Mouse (Mus musculus): ENCODE measurements at regions not wholly inside any gene's neighbourhood (a gene's known extent, or its start where the extent isn't known, plus 50 kb on each side); places are given as distances from the start of the nearest gene placed in this dataset.

- Histone ChIP-seq H3K27me3 (replicated peaks) (no peaks in the 10 kb centered on the region), H3K4me1 (peaks cover 11% of the 10 kb centered on the region), H3K9me3 (no peaks in the 10 kb centered on the region), H3K36me3 (replicated peaks; ENCODE audit: low read length) (no peaks in the 10 kb centered on the region), H3K4me3 (replicated peaks) (no peak overlapping the region)
- TF ChIP-seq FLI1 (IDR thresholded peaks at IDR 0.05; ENCODE audit: low read length) (no peak), GATA1 (IDR thresholded peaks at IDR 0.05; ENCODE audit: borderline replicate concordance, low read length) (no peak)
Measured at GRCm38 (mm10) chr5:39150891-39151290, 274.3 kb upstream of the Clnk start.

- H3K9me3 ChIP-seq = no peaks in the 10 kb centered on the region
- H3K4me3 ChIP-seq (replicated peaks) = no peak overlapping the region
- H3K4me1 ChIP-seq = no peaks in the 10 kb centered on the region
- no peaks in the 10 kb centered on the region for H3K36me3 ChIP-seq (replicated peaks; ENCODE audit: low read length)
- no peaks in the 10 kb centered on the region for H3K27me3 ChIP-seq (replicated peaks)
- no peak for TF ChIP-seq GATA1 (IDR thresholded peaks at IDR 0.05; ENCODE audit: borderline replicate concordance, low read length)
- TF ChIP-seq FLI1 (IDR thresholded peaks at IDR 0.05; ENCODE audit: low read length) = no peak
Measured at GRCm38 (mm10) chr5:39145658-39146057, 269.0 kb upstream of the Clnk start.

- H3K36me3 ChIP-seq (replicated peaks; ENCODE audit: low read length) = no peaks in the 10 kb centered on the region
- no peak for TF ChIP-seq FLI1 (IDR thresholded peaks at IDR 0.05; ENCODE audit: low read length)
Measured at GRCm38 (mm10) chr5:39144225-39144624, 267.6 kb upstream of the Clnk start.

GRCm38 (mm10) chr5:39143648-39144047 lies 267.0 kb upstream of the Clnk start:
- Histone ChIP-seq H3K4me3 (replicated peaks) (no peak overlapping the region), H3K36me3 (replicated peaks; ENCODE audit: low read length) (no peaks in the 10 kb centered on the region), H3K4me1 (no peaks in the 10 kb centered on the region), H3K27me3 (replicated peaks) (no peaks in the 10 kb centered on the region), H3K9me3 (no peaks in the 10 kb centered on the region)
- TF ChIP-seq FLI1 (IDR thresholded peaks at IDR 0.05; ENCODE audit: low read length) (no peak), GATA1 (IDR thresholded peaks at IDR 0.05; ENCODE audit: borderline replicate concordance, low read length) (no peak)

More at GRCm38 (mm10) chr5:39144225-39144624, 267.6 kb upstream of the Clnk start:
- no peaks in the 10 kb centered on the region for H3K4me1 ChIP-seq
- no peak overlapping the region for H3K4me3 ChIP-seq (replicated peaks)
- no peaks in the 10 kb centered on the region for H3K27me3 ChIP-seq (replicated peaks)
- no peaks in the 10 kb centered on the region for H3K9me3 ChIP-seq

- H3K4me3 ChIP-seq (replicated peaks) = no peak overlapping the region
- no peaks in the 10 kb centered on the region for H3K36me3 ChIP-seq (replicated peaks; ENCODE audit: low read length)
- peaks cover 2% of the 10 kb centered on the region for H3K27me3 ChIP-seq (replicated peaks)
- H3K4me1 ChIP-seq = no peaks in the 10 kb centered on the region
- H3K9me3 ChIP-seq = no peaks in the 10 kb centered on the region
- TF ChIP-seq FLI1 (IDR thresholded peaks at IDR 0.05; ENCODE audit: low read length) (no peak), GATA1 (IDR thresholded peaks at IDR 0.05; ENCODE audit: borderline replicate concordance, low read length) (no peak)
Measured at GRCm38 (mm10) chr5:39138375-39138774, 261.8 kb upstream of the Clnk start.

GRCm38 (mm10) chr5:39128931-39129330 lies 252.3 kb upstream of the Clnk start:
- TF ChIP-seq GATA1 (IDR thresholded peaks at IDR 0.05; ENCODE audit: borderline replicate concordance, low read length) = no peak
- TF ChIP-seq FLI1 (IDR thresholded peaks at IDR 0.05; ENCODE audit: low read length) = no peak
- peaks cover 2% of the 10 kb centered on the region for H3K27me3 ChIP-seq (replicated peaks)

GRCm38 (mm10) chr5:39126833-39127232 lies 250.2 kb upstream of the Clnk start:
- H3K9me3 ChIP-seq = no peaks in the 10 kb centered on the region
- peaks cover 4% of the 10 kb centered on the region; the same call in 1 of the 2 replicates for H3K4me1 ChIP-seq
- H3K36me3 ChIP-seq (replicated peaks; ENCODE audit: low read length) = no peaks in the 10 kb centered on the region
- no peak overlapping the region for H3K4me3 ChIP-seq (replicated peaks)
- peaks cover 2% of the 10 kb centered on the region for H3K27me3 ChIP-seq (replicated peaks)
- TF ChIP-seq GATA1 (IDR thresholded peaks at IDR 0.05; ENCODE audit: borderline replicate concordance, low read length) = no peak
- no peak for TF ChIP-seq FLI1 (IDR thresholded peaks at IDR 0.05; ENCODE audit: low read length)

More at GRCm38 (mm10) chr5:39128931-39129330, 252.3 kb upstream of the Clnk start:
- H3K4me1 ChIP-seq = peaks cover 4% of the 10 kb centered on the region; the same call in 1 of the 2 replicates
- H3K36me3 ChIP-seq (replicated peaks; ENCODE audit: low read length) = no peaks in the 10 kb centered on the region
- no peak overlapping the region for H3K4me3 ChIP-seq (replicated peaks)
- H3K9me3 ChIP-seq = no peaks in the 10 kb centered on the region

- no peak for TF ChIP-seq FLI1 (IDR thresholded peaks at IDR 0.05; ENCODE audit: low read length)
- TF ChIP-seq GATA1 (IDR thresholded peaks at IDR 0.05; ENCODE audit: borderline replicate concordance, low read length) = no peak
Measured at GRCm38 (mm10) chr5:39126270-39126691, 249.7 kb upstream of the Clnk start.

GRCm38 (mm10) chr5:39110336-39110735 lies 233.7 kb upstream of the Clnk start:
- peaks cover 12% of the 10 kb centered on the region for H3K4me1 ChIP-seq
- peaks cover 5% of the 10 kb centered on the region; the same call in 1 of the 2 replicates for H3K9me3 ChIP-seq

More at GRCm38 (mm10) chr5:39126270-39126691, 249.7 kb upstream of the Clnk start:
- peaks cover 4% of the 10 kb centered on the region; the same call in 1 of the 2 replicates for H3K4me1 ChIP-seq
- no peak overlapping the region for H3K4me3 ChIP-seq (replicated peaks)
- peaks cover 2% of the 10 kb centered on the region for H3K27me3 ChIP-seq (replicated peaks)
- H3K36me3 ChIP-seq (replicated peaks; ENCODE audit: low read length) = no peaks in the 10 kb centered on the region
- no peaks in the 10 kb centered on the region for H3K9me3 ChIP-seq

GRCm38 (mm10) chr5:39109526-39109925 lies 232.9 kb upstream of the Clnk start:
- H3K9me3 ChIP-seq = peaks cover 5% of the 10 kb centered on the region; the same call in 1 of the 2 replicates
- no peaks in the 10 kb centered on the region for H3K36me3 ChIP-seq (replicated peaks; ENCODE audit: low read length)
- TF ChIP-seq FLI1 (IDR thresholded peaks at IDR 0.05; ENCODE audit: low read length) (no peak), GATA1 (IDR thresholded peaks at IDR 0.05; ENCODE audit: borderline replicate concordance, low read length) (no peak)
- no peak overlapping the region for H3K4me3 ChIP-seq (replicated peaks)
- H3K4me1 ChIP-seq = peaks cover 12% of the 10 kb centered on the region
- no peaks in the 10 kb centered on the region for H3K27me3 ChIP-seq (replicated peaks)

More at GRCm38 (mm10) chr5:39110336-39110735, 233.7 kb upstream of the Clnk start:
- Histone ChIP-seq H3K36me3 (replicated peaks; ENCODE audit: low read length) (no peaks in the 10 kb centered on the region), H3K4me3 (replicated peaks) (no peak overlapping the region), H3K27me3 (replicated peaks) (no peaks in the 10 kb centered on the region)
- TF ChIP-seq FLI1 (IDR thresholded peaks at IDR 0.05; ENCODE audit: low read length) (no peak), GATA1 (IDR thresholded peaks at IDR 0.05; ENCODE audit: borderline replicate concordance, low read length) (no peak)

- Histone ChIP-seq H3K4me3 (replicated peaks) (no peak overlapping the region), H3K4me1 (peaks cover 25% of the 10 kb centered on the region), H3K36me3 (replicated peaks; ENCODE audit: low read length) (no peaks in the 10 kb centered on the region), H3K9me3 (no peaks in the 10 kb centered on the region), H3K27me3 (replicated peaks) (no peaks in the 10 kb centered on the region)
- no peak for TF ChIP-seq GATA1 (IDR thresholded peaks at IDR 0.05; ENCODE audit: borderline replicate concordance, low read length)
- TF ChIP-seq FLI1 (IDR thresholded peaks at IDR 0.05; ENCODE audit: low read length) = no peak
Measured at GRCm38 (mm10) chr5:39099113-39099512, 222.5 kb upstream of the Clnk start.

Measured in megakaryocyte, embryonic 14.5 days (primary cell).